Mouse (Mus musculus) MEL (cell line): ENCODE results near the gene Dennd6a.

Experiments
- GABPA ChIP-seq: IDR thresholded peaks from 2 replicates; pipeline ENCODE4 v1.6.1; 2012; ENCODE audit warnings: low read depth, mild to moderate bottlenecking, inconsistent platforms, low read length, improper control_type of control experiment, moderate library complexity
- MAFK ChIP-seq: IDR thresholded peaks from 2 replicates; pipeline ENCODE4 v1.6.1; 2011; ENCODE audit warnings: low read depth, mild to moderate bottlenecking, low read length, improper control_type of control experiment, borderline replicate concordance
- MEF2A ChIP-seq: IDR thresholded peaks from 2 replicates; pipeline ENCODE4 v1.6.1; 2014; ENCODE audit warnings: low read depth, mild to moderate bottlenecking, inconsistent platforms, low read length, improper control_type of control experiment; ENCODE audit not compliant: poor library complexity, insufficient replicate concordance, severe bottlenecking; ENCODE audit errors: extremely low read depth
- UBTF ChIP-seq: IDR thresholded peaks from 2 replicates; pipeline ENCODE4 v1.6.1; 2012; ENCODE audit warnings: low read depth, mild to moderate bottlenecking, inconsistent platforms, low read length, improper control_type of control experiment, moderate library complexity, borderline replicate concordance; ENCODE audit not compliant: insufficient read depth

DNA sequence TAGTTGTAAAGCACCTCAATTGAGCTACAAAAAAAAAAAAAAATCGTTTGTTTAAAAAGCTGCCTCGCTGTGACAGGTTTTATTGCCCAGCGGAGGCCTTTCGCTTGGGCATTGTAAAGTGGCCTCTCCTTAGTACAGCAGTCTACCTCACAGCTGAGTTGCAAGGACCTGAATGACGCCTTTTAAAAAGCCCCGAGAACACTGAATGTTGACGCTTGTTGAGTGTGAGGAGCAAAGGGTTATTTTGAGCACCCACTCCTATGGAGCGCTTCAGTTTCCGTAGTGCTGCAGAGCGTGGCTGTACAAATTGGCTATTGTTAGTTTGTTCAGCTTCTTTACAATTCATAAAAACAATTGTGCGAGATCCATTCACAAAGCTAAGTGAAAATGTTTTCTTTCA, 65.6 kb downstream of the Dennd6a start:
- TF ChIP-seq MAFK (no peak), UBTF (no peak), MEF2A (no peak), GABPA (no peak)
